Mouse (Mus musculus) heart, postnatal 0 days (tissue): ENCODE measurements around the gene 9930022D16Rik.

Experiments
- CTCF ChIP-seq: IDR thresholded peaks from 2 replicates; pipeline ENCODE4 v1.5.1; 2016; ENCODE audit warnings: antibody characterized with exemption, control low read depth, low read depth
- EP300 ChIP-seq: IDR thresholded peaks from 2 replicates; pipeline ENCODE4 v1.6.1; 2016; ENCODE audit warnings: antibody characterized with exemption, low read depth

GRCm38 (mm10) chr11:109413617-109414016 is at the start of gene 9930022D16Rik:
- TF ChIP-seq CTCF (no peak), EP300 (no peak)
